Comparison of ENCODE assay signal across 7 mouse cellular contexts in the genomic region with DNA sequence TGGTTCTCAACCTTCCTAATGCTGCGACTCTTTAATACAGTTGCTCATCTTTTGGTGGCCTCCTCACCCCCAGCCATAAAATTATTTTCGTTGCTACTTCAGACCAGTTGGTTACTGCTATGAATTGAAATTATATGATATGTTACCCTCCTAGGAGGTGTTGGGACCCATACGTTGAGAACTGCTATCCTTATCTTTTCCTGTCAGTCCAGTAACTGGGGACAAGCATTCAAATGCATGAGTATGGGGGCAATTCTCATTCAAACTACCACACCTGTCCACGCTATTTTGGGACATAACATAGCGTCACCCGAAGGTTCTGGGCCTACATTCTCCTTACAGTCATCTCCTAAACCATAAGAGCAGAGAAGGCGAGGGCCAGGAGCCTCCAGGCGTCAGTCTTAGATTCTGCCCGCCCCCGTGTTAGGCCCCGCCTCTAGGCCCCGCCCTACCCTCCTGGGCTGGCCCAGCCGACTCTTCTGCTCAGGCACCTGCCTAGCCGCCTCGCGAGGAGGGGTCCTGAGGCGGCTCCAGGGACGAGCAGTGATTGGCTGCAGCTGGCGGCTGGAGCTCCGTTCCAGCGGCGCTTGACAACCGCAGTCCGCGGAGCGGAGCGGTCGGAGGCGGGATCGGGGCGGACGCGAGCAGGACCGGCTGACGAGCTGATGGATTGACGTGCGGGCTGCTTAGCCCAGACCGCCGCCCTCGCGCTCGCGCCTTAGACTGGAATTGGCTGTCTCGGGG. TPM values are rescaled to one million over a fixed set of nuclear protein-coding genes. Genes with fewer than 3 reads are reported as not detected.
DNase-seq lines count a peak whose midpoint lies in the region; ATAC-seq lines count a peak whose summit lies in the region.

A gene (plus strand): TSS at position 494 of the 744 bp plus-strand sequence.

- peak within 1 kb of the TSS; percentile 74 for H3K9ac ChIP-seq in embryonic facial prominence, embryonic 11.5 days (replicated peaks; ENCODE audit: low read length)
- H3K9ac ChIP-seq in midbrain, embryonic 13.5 days (replicated peaks): peak within 1 kb of the TSS; percentile 97

- H3K27me3 ChIP-seq in embryonic facial prominence, embryonic 11.5 days (ENCODE audit: control insufficient read depth, insufficient read depth, low read length): no peaks in the 10 kb centered on the region
- H3K27me3 ChIP-seq in limb, embryonic 10.5 days (ENCODE audit: low read depth, poor library complexity, severe bottlenecking): no peaks in the 10 kb centered on the region
- H3K27me3 ChIP-seq in midbrain, embryonic 13.5 days: no peaks in the 10 kb centered on the region

- peak within 1 kb of the TSS; percentile 31; the same call in 1 of the 2 replicates for H3K27ac ChIP-seq in embryonic facial prominence, embryonic 11.5 days (replicated peaks; ENCODE audit: low read depth, low read length)
- peak within 1 kb of the TSS; percentile 73; the same call in 1 of the 2 replicates for H3K27ac ChIP-seq in limb, embryonic 10.5 days
- peak within 1 kb of the TSS; percentile 98 for H3K27ac ChIP-seq in midbrain, embryonic 13.5 days

- no peaks in the 10 kb centered on the region for H3K36me3 ChIP-seq in embryonic facial prominence, embryonic 11.5 days (replicated peaks; ENCODE audit: control insufficient read depth, insufficient read depth, low read depth, low read length)
- H3K36me3 ChIP-seq in limb, embryonic 10.5 days: no peaks in the 10 kb centered on the region
- H3K36me3 ChIP-seq in midbrain, embryonic 13.5 days: no peaks in the 10 kb centered on the region

- H3K9me3 ChIP-seq in embryonic facial prominence, embryonic 11.5 days (replicated peaks; ENCODE audit: control insufficient read depth, low read length): no peaks in the 10 kb centered on the region
- no peaks in the 10 kb centered on the region for H3K9me3 ChIP-seq in limb, embryonic 10.5 days (replicated peaks)
- H3K9me3 ChIP-seq in midbrain, embryonic 13.5 days: no peaks in the 10 kb centered on the region

- H3K4me3 ChIP-seq in embryonic facial prominence, embryonic 11.5 days (ENCODE audit: low read depth, low read length): peak within 1 kb of the TSS; percentile 73
- H3K4me3 ChIP-seq in limb, embryonic 10.5 days: peak within 1 kb of the TSS; percentile 87
- peak within 1 kb of the TSS; percentile 96 for H3K4me3 ChIP-seq in midbrain, embryonic 13.5 days (replicated peaks)

- peak within 1 kb of the TSS; percentile 97 for H3K4me2 ChIP-seq in embryonic facial prominence, embryonic 11.5 days (ENCODE audit: low read depth, low read length)
- H3K4me2 ChIP-seq in midbrain, embryonic 13.5 days (replicated peaks): peak within 1 kb of the TSS; percentile 70

- peak; percentile 99 for DNase-seq in adrenal gland, postnatal 14 days
- DNase-seq in embryonic facial prominence, embryonic 11.5 days (ENCODE audit: low spot score): peak; percentile 97
- DNase-seq in kidney, adult 11 months: peak; percentile 97
- DNase-seq in limb, embryonic 10.5 days (ENCODE audit: low spot score): peak; percentile 97
- peak; percentile 95 for DNase-seq in spleen, adult 12 weeks (ENCODE audit: low spot score)

- H3K4me1 ChIP-seq in embryonic facial prominence, embryonic 11.5 days (ENCODE audit: control insufficient read depth, insufficient read depth, low read length): no peaks in the 10 kb centered on the region; the same call in 1 of the 2 replicates
- peaks cover 18% of the 10 kb centered on the region for H3K4me1 ChIP-seq in limb, embryonic 10.5 days
- peaks cover 17% of the 10 kb centered on the region for H3K4me1 ChIP-seq in midbrain, embryonic 13.5 days (replicated peaks)

- 5% methylated on average over 44 of the region's 44 CpGs for WGBS in embryonic facial prominence, embryonic 11.5 days
- 5% methylated on average over 44 of the region's 44 CpGs for WGBS in limb, embryonic 10.5 days
- WGBS in midbrain, embryonic 13.5 days: 7% methylated on average over 40 of the region's 44 CpGs

- ATAC-seq in embryonic facial prominence, embryonic 11.5 days (replicated peaks; ENCODE audit: insufficient number of reproducible peaks, low FRiP score, low TSS enrichment, low read depth): peak; percentile 99
- ATAC-seq in granulocyte monocyte progenitor cell, adult 5-6 weeks (replicated peaks; ENCODE audit: poor library complexity, severe bottlenecking): peak; percentile 99
- peak; percentile 99 for ATAC-seq in midbrain, embryonic 13.5 days

RNA-seq across cellular contexts. Expression of the gene that starts here (rescaled TPM):
- 6.2 and 8.0 TPM in 2 replicates for total RNA-seq in adrenal gland, postnatal 14 days (2021)
- 16.9 and 17.2 TPM in 2 replicates for polyA plus RNA-seq in embryonic facial prominence, embryonic 11.5 days (2014; fragmentation: Nextera tagmentation; extraction: Ambion mirVana)
- 2.5 and 2.8 TPM in 2 replicates for total RNA-seq in granulocyte monocyte progenitor cell, adult 5-6 weeks (2014; fragmentation: Nextera tagmentation)
- total RNA-seq in granulocyte monocyte progenitor cell, adult 5-6 weeks (2017): 4.4 and 6.6 TPM in 2 replicates
- polyA plus RNA-seq in limb, embryonic 10.5 days (2016; fragmentation: Nextera tagmentation; extraction: Ambion mirVana): 6.1 and 7.3 TPM in 2 replicates
- polyA plus RNA-seq in midbrain, embryonic 13.5 days (2015; fragmentation: Nextera tagmentation; extraction: Ambion mirVana): 95.9 and 98.5 TPM in 2 replicates

Comparison
In these comparisons a context has a peak if more than half of its experiments do, and no peak if none do; other contexts are left out.
1. Peak in every context shown above with its lines: DNase-seq, ATAC-seq, H3K4me3 ChIP-seq and H3K27ac ChIP-seq.
2. H3K27ac ChIP-seq: peak in every context shown above with its lines; median percentile 98 in midbrain, embryonic 13.5 days; 73 in limb, embryonic 10.5 days; 31 in embryonic facial prominence, embryonic 11.5 days.